Mouse (Mus musculus) midbrain, postnatal 0 days (tissue): Measurements from ENCODE around the gene Deup1. TPM values are rescaled to one million over a fixed set of nuclear protein-coding genes. Genes with fewer than 3 reads are reported as not detected.

Source experiments
- ATAC-seq: fragments of 200-750 bp; cut with Nextera tagmentation; 2 replicates; pipeline ENCODE4 v1.8.0; 2017; ENCODE audit warnings: moderate number of reproducible peaks, mild to moderate bottlenecking, moderate TSS enrichment, moderate library complexity; ENCODE audit not compliant: low FRiP score
- DNase-seq: peaks from one replicate; pipeline ENCODE4 v3.0.0-alpha.2; 2015; ENCODE audit warnings: low spot score
- H3K27ac ChIP-seq: fragments of 300-500 bp; sonication (generic); 2 replicates; pipeline ENCODE4 v1.5.1; 2014; ENCODE audit warnings: low read depth, mild to moderate bottlenecking, low read length, mixed read lengths
- H3K27me3 ChIP-seq: fragments of 300-500 bp; sonication (generic); 2 replicates; pipeline ENCODE4 v1.6.1; 2014; ENCODE audit warnings: low read length, control low read depth, mixed read lengths; ENCODE audit not compliant: insufficient read depth
- H3K36me3 ChIP-seq: fragments of 300-500 bp; sonication (generic); 2 replicates; pipeline ENCODE4 v1.6.1; 2014; ENCODE audit warnings: low read length, control low read depth, mixed read lengths; ENCODE audit not compliant: insufficient read depth
- H3K4me1 ChIP-seq: fragments of 300-500 bp; sonication (generic); 2 replicates; pipeline ENCODE4 v1.6.1; 2014; ENCODE audit warnings: mild to moderate bottlenecking, control low read depth, antibody characterized with exemption, low read length, mixed read lengths; ENCODE audit not compliant: insufficient read depth
- H3K4me2 ChIP-seq: fragments of 300-500 bp; sonication (generic); 2 replicates; pipeline ENCODE4 v1.6.1; 2014; ENCODE audit warnings: low read depth, mild to moderate bottlenecking, low read length, mixed read lengths; ENCODE audit not compliant: poor library complexity, severe bottlenecking
- H3K4me3 ChIP-seq: fragments of 300-500 bp; sonication (generic); 2 replicates; pipeline ENCODE4 v1.5.1; 2014; ENCODE audit warnings: low read depth, mild to moderate bottlenecking, low read length, moderate library complexity
- H3K9ac ChIP-seq: fragments of 300-500 bp; sonication (generic); replicated peaks from 2 replicates; pipeline ENCODE4 v1.6.1; 2014; ENCODE audit warnings: mild to moderate bottlenecking, low read length, moderate library complexity, mixed read lengths; ENCODE audit not compliant: poor library complexity, severe bottlenecking
- H3K9me3 ChIP-seq: fragments of 300-500 bp; sonication (generic); 2 replicates; pipeline ENCODE4 v1.6.1; 2016; ENCODE audit warnings: low read length, control low read depth
- CTCF ChIP-seq: IDR thresholded peaks from 2 replicates; pipeline ENCODE4 v1.5.1; 2016; ENCODE audit warnings: antibody characterized with exemption, mild to moderate bottlenecking
- WGBS: fragments of 180-500 bp; shearing (Covaris S2); extraction: QIAGEN DNeasy Blood & Tissue Kit; methylation state at CpG from one replicate; pipeline ENCODE4 v1.1.7; 2014; 5-methylcytosine and 5-hydroxymethylcytosine counted together
- polyA plus RNA-seq: library from polyadenylated mRNA; unstranded; fragments of >200 nt; fragmentation: Nextera tagmentation; extraction: Ambion mirVana; gene quantifications from 2 replicates; pipeline ENCODE4 v1.2.1, GENCODE M21; 2015
- total RNA-seq: library from RNA; depleted of rRNA; stranded (reverse); fragments of >200 nt; gene quantifications from 2 replicates; pipeline ENCODE4 v1.2.3, GENCODE M21; 2014

The Deup1 gene
- total and polyA plus RNA-seq, 2 experiments from 2014 or later: 2.4 to 2.7 TPM

- TF ChIP-seq CTCF: no peak
- ATAC-seq (no peak), DNase-seq (peak; percentile 16)
- no peak overlapping the region for H3K27ac ChIP-seq
- H3K4me2 ChIP-seq: no peak overlapping the region
- WGBS: 10% methylated on average over 6 of the region's 6 CpGs
- no peaks in the 10 kb centered on the region for H3K9me3 ChIP-seq
- no peaks in the 10 kb centered on the region for H3K36me3 ChIP-seq
- H3K9ac ChIP-seq: no peak overlapping the region
- H3K4me3 ChIP-seq: no peak overlapping the region
- no peaks in the 10 kb centered on the region for H3K4me1 ChIP-seq
- no peaks in the 10 kb centered on the region for H3K27me3 ChIP-seq
Measured at GRCm38 (mm10) chr9:15658236-15658785, 30.6 kb upstream of the Deup1 start.

- Histone ChIP-seq H3K27me3 (no peaks in the 10 kb centered on the region), H3K36me3 (no peaks in the 10 kb centered on the region), H3K4me2 (no peak overlapping the region), H3K4me3 (no peak overlapping the region), H3K9ac (no peak overlapping the region), H3K27ac (no peak overlapping the region), H3K4me1 (no peaks in the 10 kb centered on the region), H3K9me3 (no peaks in the 10 kb centered on the region)
- TF ChIP-seq CTCF: no peak
- DNase-seq: peak; percentile 69
- ATAC-seq: no peak
Measured at GRCm38 (mm10) chr9:15653036-15653435, 25.3 kb upstream of the Deup1 start.

GRCm38 (mm10) chr9:15649977-15650376 is 22.2 kb upstream of the Deup1 start:
- H3K4me3 ChIP-seq: no peak overlapping the region
- ATAC-seq (no peak), DNase-seq (no peak)
- H3K36me3 ChIP-seq: no peaks in the 10 kb centered on the region
- H3K4me2 ChIP-seq: no peak overlapping the region
- TF ChIP-seq CTCF: no peak
- H3K9ac ChIP-seq: no peak overlapping the region
- H3K27ac ChIP-seq: no peak overlapping the region
- 95% methylated on average over 2 of the region's 2 CpGs for WGBS
- H3K27me3 ChIP-seq: no peaks in the 10 kb centered on the region
- no peaks in the 10 kb centered on the region for H3K4me1 ChIP-seq
- no peaks in the 10 kb centered on the region for H3K9me3 ChIP-seq

GRCm38 (mm10) chr9:15627384-15627783 is 349 bp downstream of the Deup1 start:
- DNase-seq (no peak), ATAC-seq (no peak)
- WGBS: 25% methylated on average over 5 of the region's 5 CpGs
- Histone ChIP-seq H3K27ac (no peak overlapping the region), H3K27me3 (no peaks in the 10 kb centered on the region), H3K9ac (peak overlapping the region; percentile 50; the same call in 1 of the 2 replicates), H3K4me1 (peaks cover 5% of the 10 kb centered on the region; the same call in 1 of the 2 replicates), H3K4me2 (peak overlapping the region; percentile 64), H3K36me3 (no peaks in the 10 kb centered on the region), H3K4me3 (peak overlapping the region; percentile 30), H3K9me3 (no peaks in the 10 kb centered on the region)
- TF ChIP-seq CTCF: no peak

GRCm38 (mm10) chr9:15624739-15625138 is 3.0 kb downstream of the Deup1 start:
- Histone ChIP-seq H3K9ac (no peak overlapping the region), H3K36me3 (no peaks in the 10 kb centered on the region), H3K4me3 (no peak overlapping the region), H3K4me1 (peaks cover 5% of the 10 kb centered on the region; the same call in 1 of the 2 replicates), H3K27me3 (no peaks in the 10 kb centered on the region), H3K9me3 (no peaks in the 10 kb centered on the region), H3K27ac (no peak overlapping the region), H3K4me2 (no peak overlapping the region)
- no peak for TF ChIP-seq CTCF
- no peak for ATAC-seq
- 74% methylated on average over 3 of the region's 3 CpGs for WGBS
- DNase-seq: no peak

GRCm38 (mm10) chr9:15619767-15620166 is 8.0 kb downstream of the Deup1 start:
- H3K4me3 ChIP-seq: no peak overlapping the region
- no peaks in the 10 kb centered on the region for H3K9me3 ChIP-seq
- no peak overlapping the region for H3K4me2 ChIP-seq
- WGBS: 59% methylated on average over 1 of the region's 1 CpGs
- H3K27ac ChIP-seq: no peak overlapping the region
- no peaks in the 10 kb centered on the region for H3K4me1 ChIP-seq
- DNase-seq (no peak), ATAC-seq (no peak)
- H3K27me3 ChIP-seq: no peaks in the 10 kb centered on the region
- no peaks in the 10 kb centered on the region for H3K36me3 ChIP-seq
- no peak for TF ChIP-seq CTCF
- no peak overlapping the region for H3K9ac ChIP-seq
